Mouse (Mus musculus) stomach, postnatal 0 days (tissue): ENCODE data around the gene Mrpl45. TPM values are rescaled to one million over a fixed set of nuclear protein-coding genes. Genes with fewer than 3 reads are reported as not detected.

Experiments
- ATAC-seq: fragments of 200-750 bp; cut with Nextera tagmentation; 2 replicates; pipeline ENCODE4 v1.8.0; 2017; ENCODE audit not compliant: low FRiP score, low TSS enrichment
- DNase-seq: peaks from one replicate; pipeline ENCODE4 v3.0.0-alpha.2; 2016; ENCODE audit warnings: low spot score
- H3K27ac ChIP-seq: fragments of 300-500 bp; sonication (generic); replicated peaks from 2 replicates; pipeline ENCODE4 v1.5.1; 2014; ENCODE audit warnings: mild to moderate bottlenecking, control low read depth
- H3K27me3 ChIP-seq: fragments of 300-500 bp; sonication (generic); 2 replicates; pipeline ENCODE4 v1.6.1; 2014; ENCODE audit warnings: low read length; ENCODE audit not compliant: control insufficient read depth, insufficient read depth
- H3K36me3 ChIP-seq: fragments of 300-500 bp; sonication (generic); 2 replicates; pipeline ENCODE4 v1.6.1; 2014; ENCODE audit warnings: low read length, mixed read lengths; ENCODE audit not compliant: control insufficient read depth, insufficient read depth
- H3K4me1 ChIP-seq: fragments of 300-500 bp; sonication (generic); replicated peaks from 2 replicates; pipeline ENCODE4 v1.6.1; 2014; ENCODE audit warnings: antibody characterized with exemption; ENCODE audit not compliant: control insufficient read depth, insufficient read depth
- H3K4me2 ChIP-seq: fragments of 300-500 bp; sonication (generic); replicated peaks from 2 replicates; pipeline ENCODE4 v1.6.1; 2014; ENCODE audit warnings: low read depth, mild to moderate bottlenecking, control low read depth, moderate library complexity
- H3K4me3 ChIP-seq: fragments of 300-500 bp; sonication (generic); 2 replicates; pipeline ENCODE4 v1.5.1; 2014; ENCODE audit warnings: low read depth, low read length, control low read depth
- H3K9ac ChIP-seq: fragments of 300-500 bp; sonication (generic); 2 replicates; pipeline ENCODE4 v1.6.1; 2014; ENCODE audit warnings: mild to moderate bottlenecking, low read length, control low read depth, mixed read lengths
- H3K9me3 ChIP-seq: fragments of 300-500 bp; sonication (generic); 2 replicates; pipeline ENCODE4 v1.6.1; 2016; ENCODE audit warnings: low read length; ENCODE audit not compliant: control insufficient read depth
- CTCF ChIP-seq: IDR thresholded peaks from 2 replicates; pipeline ENCODE4 v1.5.1; 2016; ENCODE audit warnings: antibody characterized with exemption, low read depth, mild to moderate bottlenecking, moderate library complexity
- EP300 ChIP-seq: optimal IDR thresholded peaks from 2 replicates; pipeline ENCODE3; 2016; ENCODE audit warnings: antibody characterized with exemption
- WGBS: fragments of 180-500 bp; shearing (Covaris S2); extraction: QIAGEN DNeasy Blood & Tissue Kit; methylation state at CpG from one replicate; pipeline ENCODE4 v1.1.7; 2014; 5-methylcytosine and 5-hydroxymethylcytosine counted together
- polyA plus RNA-seq: library from polyadenylated mRNA; unstranded; fragments of >200 nt; fragmentation: Nextera tagmentation; extraction: Ambion mirVana; gene quantifications from 2 replicates; pipeline ENCODE4 v1.2.1, GENCODE M21; 2015

Gene Mrpl45
- polyA plus RNA-seq, 1 experiment from 2014 or later: 28.2 TPM

DNA sequence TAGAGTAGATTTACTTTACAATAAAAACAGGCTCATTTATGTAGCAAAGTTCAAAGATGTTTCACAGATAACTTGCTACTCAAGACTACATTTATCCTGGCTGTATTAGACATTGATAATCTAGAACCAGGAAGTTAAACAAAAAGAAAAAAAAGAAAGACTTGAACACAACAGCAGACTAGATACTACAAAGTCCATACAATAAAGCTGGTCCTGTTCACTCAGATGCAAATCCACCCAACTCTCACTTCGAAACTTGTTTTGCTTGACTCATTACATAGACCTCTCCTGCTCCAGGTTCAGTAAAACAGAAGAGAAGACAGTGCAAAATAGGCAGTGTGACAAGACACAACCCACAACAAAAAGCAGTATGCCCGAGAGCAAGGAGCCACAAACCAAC is 40.2 kb upstream of the Mrpl45 start:
- no peak for DNase-seq
- no peaks in the 10 kb centered on the region for H3K9me3 ChIP-seq
- H3K27me3 ChIP-seq: no peaks in the 10 kb centered on the region
- H3K36me3 ChIP-seq: no peaks in the 10 kb centered on the region
- no peak overlapping the region for H3K4me3 ChIP-seq
- TF ChIP-seq CTCF: no peak
- no peak for TF ChIP-seq EP300
- 67% methylated on average over 2 of the region's 2 CpGs for WGBS
- H3K27ac ChIP-seq: peak overlapping the region; percentile 45; the same call in 1 of the 2 replicates
- H3K9ac ChIP-seq: no peak overlapping the region
- H3K4me2 ChIP-seq: no peak overlapping the region
- no peaks in the 10 kb centered on the region for H3K4me1 ChIP-seq
- ATAC-seq: no peak

DNA sequence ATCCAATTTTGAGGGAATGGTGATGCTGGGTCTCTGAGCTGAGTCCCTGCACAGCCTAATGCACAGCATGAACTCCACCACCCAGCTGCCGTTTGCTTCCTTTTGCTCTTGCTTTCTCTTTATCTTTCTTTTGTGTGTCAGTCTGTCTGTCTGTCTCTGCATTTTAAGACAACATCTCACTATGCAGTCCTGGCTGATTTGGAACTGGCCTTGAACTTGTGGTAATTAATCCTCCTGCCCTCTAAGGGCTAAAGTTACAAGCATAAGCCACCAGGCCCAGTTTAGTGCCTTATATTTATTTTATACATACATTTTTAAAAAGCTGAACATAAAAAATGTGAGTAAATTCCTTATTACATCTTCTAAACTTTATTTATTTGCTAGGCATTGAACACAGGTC is 39.5 kb upstream of the Mrpl45 start:
- DNase-seq (no peak), ATAC-seq (no peak)
- H3K9me3 ChIP-seq: no peaks in the 10 kb centered on the region
- WGBS: 37% methylated on average over 1 of the region's 1 CpGs
- H3K4me2 ChIP-seq: no peak overlapping the region
- H3K4me3 ChIP-seq: no peak overlapping the region
- no peak overlapping the region for H3K27ac ChIP-seq
- no peaks in the 10 kb centered on the region for H3K4me1 ChIP-seq
- no peaks in the 10 kb centered on the region for H3K27me3 ChIP-seq
- no peak overlapping the region for H3K9ac ChIP-seq
- TF ChIP-seq CTCF (no peak), EP300 (no peak)
- H3K36me3 ChIP-seq: no peaks in the 10 kb centered on the region

DNA sequence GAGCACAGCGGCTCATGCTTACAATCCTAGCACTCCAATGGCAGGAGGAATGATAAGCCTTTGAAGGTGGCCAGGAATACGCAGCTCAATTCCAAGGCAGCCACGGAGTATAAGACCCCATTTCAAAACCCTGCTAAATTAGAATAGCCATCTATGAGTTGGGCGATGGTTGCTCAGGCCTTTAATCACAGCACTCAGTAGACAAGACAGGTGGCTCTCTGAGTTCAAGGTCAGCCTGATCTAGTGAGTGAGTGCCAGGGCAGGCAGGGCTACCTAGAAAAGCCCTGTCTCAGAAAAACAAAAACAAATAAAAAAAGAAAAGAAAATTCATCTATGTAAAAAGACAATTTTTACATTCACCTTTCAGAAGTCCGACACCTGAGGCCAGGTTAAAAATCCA is 38.4 kb upstream of the Mrpl45 start:
- ATAC-seq: no peak
- no peak for DNase-seq
- WGBS: 65% methylated on average over 5 of the region's 5 CpGs
- H3K9me3 ChIP-seq: no peaks in the 10 kb centered on the region
- H3K9ac ChIP-seq: no peak overlapping the region
- no peaks in the 10 kb centered on the region for H3K36me3 ChIP-seq
- no peak for TF ChIP-seq EP300
- no peak for TF ChIP-seq CTCF
- no peaks in the 10 kb centered on the region for H3K27me3 ChIP-seq
- H3K4me1 ChIP-seq: no peaks in the 10 kb centered on the region
- 0 out of 2 replicates have a peak overlapping the region, but pooled peaks have one; percentile 5 for H3K4me2 ChIP-seq
- H3K27ac ChIP-seq: no peak overlapping the region
- H3K4me3 ChIP-seq: no peak overlapping the region

DNA sequence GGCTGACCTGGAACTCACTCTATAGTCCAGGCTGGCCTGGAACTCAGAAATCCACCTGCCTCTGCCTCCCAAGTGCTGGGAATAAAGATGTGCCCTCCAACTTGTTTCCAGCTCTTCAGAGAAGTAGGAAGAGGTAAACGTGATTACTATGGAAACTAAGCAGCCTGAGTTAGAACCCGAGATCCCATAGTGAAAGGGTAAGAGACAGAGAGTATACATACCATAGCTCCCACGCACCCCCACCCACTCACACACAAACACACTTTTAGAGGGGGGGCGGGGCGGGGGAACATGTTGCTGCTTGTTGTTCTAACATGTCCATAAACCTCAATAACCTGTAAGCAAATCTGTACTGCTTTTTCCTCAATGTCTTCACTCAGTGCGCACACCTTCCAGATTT is 37.1 kb upstream of the Mrpl45 start:
- no peaks in the 10 kb centered on the region for H3K36me3 ChIP-seq
- no peak overlapping the region for H3K9ac ChIP-seq
- no peak for DNase-seq
- WGBS: 65% methylated on average over 6 of the region's 6 CpGs
- H3K4me2 ChIP-seq: peak overlapping the region; percentile 53
- no peak for TF ChIP-seq CTCF
- H3K27me3 ChIP-seq: no peaks in the 10 kb centered on the region
- no peak for ATAC-seq
- H3K4me3 ChIP-seq: peak overlapping the region; percentile 99
- no peaks in the 10 kb centered on the region for H3K4me1 ChIP-seq
- no peaks in the 10 kb centered on the region for H3K9me3 ChIP-seq
- 0 out of 2 replicates have a peak overlapping the region, but pooled peaks have one; percentile 99 for H3K27ac ChIP-seq

DNA sequence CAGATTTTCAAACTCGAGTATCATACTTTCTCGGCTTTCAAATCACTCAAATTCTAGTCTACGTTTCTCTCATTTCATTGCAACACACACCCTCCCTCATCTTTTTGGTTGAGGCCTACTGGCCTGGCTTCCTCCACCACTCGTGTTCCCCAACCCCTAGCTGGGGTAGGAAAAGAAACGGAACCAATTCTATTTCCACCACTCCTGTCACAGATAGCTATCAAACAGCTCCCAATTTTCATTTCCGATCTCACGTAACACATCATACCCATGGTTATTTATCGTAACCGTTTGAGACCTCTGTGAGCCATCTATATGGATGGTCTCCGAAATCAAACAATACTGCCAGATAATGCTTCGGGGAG is 36.5 kb upstream of the Mrpl45 start:
- H3K27ac ChIP-seq: peak overlapping the region; percentile 99
- H3K4me1 ChIP-seq: no peaks in the 10 kb centered on the region
- H3K27me3 ChIP-seq: no peaks in the 10 kb centered on the region
- DNase-seq (no peak), ATAC-seq (0 out of 2 replicates have a peak, but pooled peaks have one; percentile 3)
- H3K36me3 ChIP-seq: no peaks in the 10 kb centered on the region
- no peak for TF ChIP-seq EP300
- no peak for TF ChIP-seq CTCF
- no peaks in the 10 kb centered on the region for H3K9me3 ChIP-seq
- peak overlapping the region; percentile 100 for H3K9ac ChIP-seq
- H3K4me3 ChIP-seq: peak overlapping the region; percentile 99
- WGBS: 8% methylated on average over 11 of the region's 11 CpGs
- peak overlapping the region; percentile 53 for H3K4me2 ChIP-seq

DNA sequence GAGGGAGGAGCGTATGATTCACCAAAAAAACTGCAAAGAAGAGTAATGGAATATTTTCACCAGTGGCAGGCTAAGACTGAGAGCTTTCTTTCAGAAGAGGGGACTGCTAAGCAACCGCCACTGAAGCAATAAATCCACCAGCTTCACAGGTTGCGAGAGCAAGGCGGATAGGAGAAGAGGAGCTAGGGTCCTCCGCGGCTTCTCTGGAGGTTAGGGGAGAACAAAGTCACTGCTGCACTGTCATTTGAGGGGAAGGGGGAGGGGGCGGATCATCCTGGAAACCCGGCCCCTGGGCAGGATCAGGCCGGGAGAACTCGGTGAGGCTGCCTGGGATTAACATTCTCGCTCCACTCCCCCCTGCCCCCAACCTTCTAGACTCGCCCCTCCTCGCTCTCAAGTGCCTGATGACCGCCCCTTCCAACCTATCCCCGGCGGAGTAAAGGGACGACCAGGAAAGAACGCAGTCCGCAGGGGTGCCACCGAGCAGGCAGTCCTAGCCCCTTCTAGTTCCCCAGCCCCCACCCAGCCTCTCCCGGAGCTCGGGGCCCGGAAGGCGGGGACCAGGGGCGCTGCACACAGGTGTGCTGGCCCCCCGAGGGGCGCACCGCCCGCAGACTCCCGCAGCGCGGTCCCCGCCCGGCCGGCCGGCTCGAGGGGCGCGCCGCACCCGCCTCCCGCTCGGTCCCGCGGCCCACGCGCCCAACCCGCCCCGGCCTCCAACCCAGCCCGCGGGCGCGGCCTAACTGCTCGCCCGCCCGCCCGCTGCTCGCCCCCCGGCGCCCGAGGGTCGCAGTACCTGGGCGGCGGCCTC is 35.9 kb upstream of the Mrpl45 start:
- under 1% methylated on average over 53 of the region's 64 CpGs for WGBS
- ATAC-seq (peak; percentile 64), DNase-seq (peak; percentile 70)
- H3K27me3 ChIP-seq: no peaks in the 10 kb centered on the region
- peak overlapping the region; percentile 53 for H3K4me2 ChIP-seq
- no peaks in the 10 kb centered on the region for H3K9me3 ChIP-seq
- H3K4me3 ChIP-seq: peak overlapping the region; percentile 99
- H3K27ac ChIP-seq: peak overlapping the region; percentile 99
- H3K4me1 ChIP-seq: no peaks in the 10 kb centered on the region
- H3K9ac ChIP-seq: peak overlapping the region; percentile 100
- H3K36me3 ChIP-seq: no peaks in the 10 kb centered on the region
- no peak for TF ChIP-seq CTCF
- no peak for TF ChIP-seq EP300
